Mouse (Mus musculus): Measurements from ENCODE around the gene Rab44. TPM values are rescaled to one million over a fixed set of nuclear protein-coding genes. Genes with fewer than 3 reads are reported as not detected.
A peak's percentile ranks its signal among the peaks of the same experiment; 100 is the strongest.

The Rab44 gene
- total RNA-seq, 2 experiments from 2014 or later: 0.33 to 0.78 TPM

DNA sequence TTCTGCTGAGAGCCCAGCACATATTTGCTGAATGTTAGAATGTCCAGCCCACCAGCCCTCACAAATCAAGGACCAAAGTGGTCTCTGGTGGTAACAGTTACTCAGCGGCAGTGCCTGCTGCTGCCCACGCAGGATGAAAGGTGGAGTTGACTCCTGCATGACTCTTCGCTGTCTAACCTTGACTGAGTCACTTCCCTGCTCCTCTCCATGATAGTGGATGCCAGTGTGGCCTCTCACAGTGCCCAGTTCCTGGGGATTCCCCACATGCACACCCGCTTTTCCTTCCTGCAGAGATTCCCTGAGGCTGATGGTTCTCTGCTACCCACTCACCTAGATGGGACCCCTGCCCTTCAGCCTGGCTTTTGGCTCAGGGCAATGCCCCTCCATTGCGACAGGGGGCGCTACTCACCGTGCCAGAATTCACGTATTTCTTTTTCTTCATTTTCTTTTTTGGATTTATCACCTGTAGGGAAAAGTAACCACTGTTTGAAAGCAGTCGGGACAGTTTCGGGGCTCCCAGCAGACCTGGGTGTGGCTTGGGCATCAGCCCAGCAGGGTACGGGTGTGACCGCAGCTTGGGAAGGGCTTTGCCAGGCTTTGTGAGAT, 55.2 kb downstream of the Rab44 start:
- DNase-seq: no peak

GRCm38 (mm10) chr17:29170431-29171000, 56.6 kb downstream of the Rab44 start:
- DNase-seq: no peak

GRCm38 (mm10) chr17:29171001-29171772, 57.2 kb downstream of the Rab44 start:
- peak; percentile 68 for DNase-seq

DNA sequence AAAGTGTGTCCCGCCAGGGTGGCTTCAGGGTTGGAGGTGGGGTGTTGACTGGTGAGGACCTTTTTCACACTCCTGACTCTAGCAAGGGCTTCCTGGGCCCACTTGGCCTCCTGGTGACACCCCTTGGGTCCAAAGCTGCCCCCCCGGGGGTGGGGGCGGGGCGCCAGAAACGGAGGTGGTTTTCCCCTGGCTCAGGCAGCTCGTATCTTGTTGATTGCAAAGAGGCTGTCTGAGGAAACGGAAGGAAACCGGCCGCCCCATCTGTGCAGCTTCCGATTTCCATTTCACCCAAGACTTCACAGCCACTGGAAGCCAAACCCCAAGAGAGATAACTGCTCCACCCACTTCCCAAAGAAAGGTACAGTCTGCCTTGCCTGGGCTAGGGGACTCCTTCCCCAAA, 58.1 kb downstream of the Rab44 start:
- DNase-seq: no peak

- DNase-seq: no peak
Measured at GRCm38 (mm10) chr17:29173165-29173564, 59.2 kb downstream of the Rab44 start.

DNA sequence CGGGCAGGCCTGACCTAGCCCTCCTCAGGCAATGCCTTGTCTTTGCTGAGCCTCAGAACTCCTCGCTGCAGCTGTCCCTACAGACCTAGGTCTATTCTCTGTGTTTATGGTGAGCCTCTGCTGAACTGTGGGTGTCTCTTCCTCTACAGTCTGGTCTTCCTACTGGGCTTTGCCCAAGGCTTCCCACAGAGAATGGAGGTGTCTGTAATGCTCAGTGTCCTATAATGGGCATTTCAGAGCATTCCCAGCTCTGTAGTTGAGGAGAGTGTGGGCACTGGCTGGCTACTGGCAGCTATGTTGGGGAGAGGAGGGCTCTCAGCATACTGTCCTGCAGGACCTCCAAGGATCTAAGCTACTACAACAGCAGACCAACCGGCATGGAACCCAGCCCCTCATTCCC, 61.7 kb downstream of the Rab44 start:
- no peak for DNase-seq

DNA sequence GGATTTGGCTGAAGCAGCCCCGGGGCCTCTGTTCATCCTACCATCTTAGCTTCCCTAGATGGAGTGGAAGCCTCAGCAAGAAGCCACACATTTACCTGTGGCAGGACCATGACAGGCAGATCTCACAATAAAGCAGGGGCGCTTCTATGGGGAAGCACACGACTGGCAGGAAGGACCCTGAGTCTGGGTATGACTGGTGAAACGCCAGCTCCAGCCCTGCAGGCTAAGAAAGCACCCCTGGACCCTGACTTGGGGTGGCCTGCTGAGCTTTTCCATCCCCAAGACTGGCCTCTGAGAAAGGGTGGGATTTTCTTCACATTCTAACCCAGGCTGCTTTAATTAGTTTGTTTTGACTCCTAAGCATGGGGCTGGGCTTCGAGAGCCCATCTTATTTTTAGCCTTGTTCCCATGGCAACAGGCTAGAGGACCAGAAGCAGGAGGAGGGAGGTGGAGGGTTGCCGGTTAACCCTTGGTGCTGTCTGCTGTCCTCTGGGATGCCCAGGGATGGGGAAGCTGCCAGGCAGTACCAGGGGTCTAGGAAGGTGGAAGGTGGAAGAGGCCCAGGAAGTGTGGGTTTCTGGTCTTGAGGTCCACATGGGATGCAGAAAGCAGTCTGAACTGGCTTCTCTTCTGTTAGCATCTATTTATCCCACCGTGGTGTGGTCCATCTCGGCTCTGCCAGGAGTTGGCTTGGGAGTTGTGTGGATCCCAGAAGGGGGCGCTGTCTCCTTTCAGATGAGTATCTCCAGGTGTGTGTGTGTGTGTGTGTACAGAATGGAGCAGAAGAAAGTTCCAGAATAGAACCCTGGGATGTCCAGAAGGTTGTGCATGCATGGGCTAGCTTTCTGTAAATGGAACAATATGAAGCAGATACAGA, 62.7 kb downstream of the Rab44 start:
- DNase-seq: no peak

DNA sequence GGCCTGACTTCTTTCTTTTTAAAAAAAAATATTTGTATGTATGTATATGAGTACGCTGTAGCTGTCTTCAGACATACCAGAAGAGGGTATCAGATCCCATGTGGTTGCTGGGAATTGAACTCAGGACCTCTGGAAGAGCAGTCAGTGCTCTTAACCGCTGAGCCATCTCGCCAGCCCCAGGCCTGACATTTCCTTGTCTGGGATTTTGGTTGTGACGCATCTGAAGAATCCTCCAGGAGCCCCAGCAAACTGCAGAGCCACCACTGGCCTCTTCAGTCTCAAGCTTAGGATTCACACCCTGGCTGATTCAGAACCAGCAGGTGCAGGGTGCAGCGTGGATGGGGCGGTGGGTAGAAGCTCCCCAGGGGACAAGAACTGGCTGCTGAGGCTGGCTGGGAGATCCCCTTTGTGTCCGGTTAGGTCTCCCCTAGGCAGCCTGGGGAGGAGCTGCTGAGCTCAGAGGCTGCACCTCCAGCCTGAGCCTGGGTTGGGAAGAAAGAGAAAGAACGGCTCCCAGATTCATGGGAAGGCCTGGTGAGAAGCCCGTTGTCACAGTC, 64.6 kb downstream of the Rab44 start:
- DNase-seq: no peak

DNA sequence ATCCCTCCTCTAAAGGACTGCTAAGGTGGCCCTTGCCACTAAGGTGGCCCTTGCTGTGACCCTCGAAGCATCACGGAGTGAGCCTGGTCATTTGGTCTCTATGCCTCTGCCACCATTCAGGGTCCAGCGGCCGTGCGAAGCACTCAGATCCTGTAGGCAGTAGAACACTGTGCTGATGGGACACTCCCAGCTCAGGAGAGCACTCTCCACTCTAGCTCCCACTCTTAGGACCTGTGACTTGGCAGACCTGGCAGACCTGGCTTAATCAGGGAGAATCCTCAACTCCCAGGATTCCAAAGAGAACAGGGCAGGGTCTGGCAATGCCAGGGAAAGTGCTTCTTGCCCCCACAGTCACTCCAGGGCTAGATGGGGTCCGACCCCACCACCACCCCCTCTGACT, 66.0 kb downstream of the Rab44 start:
- no peak for DNase-seq

DNA sequence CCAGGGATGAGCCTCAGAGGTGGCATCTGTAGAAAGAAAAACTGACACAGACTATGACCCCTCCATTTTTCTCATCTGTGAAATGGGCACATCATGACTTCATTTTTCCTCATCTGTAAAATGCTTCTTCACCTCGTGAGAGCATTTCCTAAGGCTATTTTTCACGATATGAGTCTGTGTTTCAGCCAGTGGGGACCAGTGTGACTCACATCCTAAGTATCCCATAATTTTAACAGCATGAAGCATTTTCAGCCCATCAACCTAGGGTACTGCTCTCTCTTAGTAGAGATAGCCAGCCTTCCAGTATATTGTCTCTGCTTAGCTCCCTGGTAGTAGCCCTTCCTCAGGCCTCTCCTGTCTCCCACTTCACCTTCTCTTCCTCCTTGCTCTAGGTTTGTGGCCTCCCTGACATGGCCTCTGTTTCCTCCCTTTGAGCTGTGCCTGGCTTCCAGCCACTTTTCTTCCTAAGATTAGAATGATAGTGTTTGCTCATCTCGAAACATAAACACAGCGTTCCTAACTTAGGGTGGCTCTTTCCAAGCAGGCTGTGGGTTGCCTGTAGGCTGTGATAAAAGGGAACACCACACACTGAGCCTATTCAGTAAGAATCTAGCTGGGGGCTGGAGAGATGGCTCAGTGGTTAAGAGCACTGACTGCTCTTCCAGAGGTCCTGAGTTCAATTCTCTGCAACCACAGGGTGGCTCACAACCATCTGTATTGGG, 66.6 kb downstream of the Rab44 start:
- DNase-seq: no peak

DNA sequence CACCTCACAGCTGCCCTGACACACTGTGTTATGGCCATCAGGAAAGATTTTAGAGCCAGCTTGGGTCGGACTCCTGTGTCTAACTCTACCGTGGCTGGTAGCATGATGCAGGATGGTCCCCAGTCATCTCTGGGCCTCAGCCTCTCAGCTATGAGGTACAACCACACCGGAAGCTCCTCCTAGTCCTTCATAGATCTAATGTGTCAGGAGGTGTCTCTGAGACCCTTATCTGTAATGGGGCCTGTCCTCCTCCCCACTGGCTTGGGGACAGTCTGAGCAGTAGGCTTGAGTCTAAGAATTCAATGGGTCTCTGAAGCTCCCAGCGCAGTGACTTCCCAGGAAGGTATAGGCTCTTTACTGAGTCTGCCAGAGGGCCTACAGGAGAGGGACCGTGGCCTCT, 67.8 kb downstream of the Rab44 start:
- no peak for DNase-seq

DNA sequence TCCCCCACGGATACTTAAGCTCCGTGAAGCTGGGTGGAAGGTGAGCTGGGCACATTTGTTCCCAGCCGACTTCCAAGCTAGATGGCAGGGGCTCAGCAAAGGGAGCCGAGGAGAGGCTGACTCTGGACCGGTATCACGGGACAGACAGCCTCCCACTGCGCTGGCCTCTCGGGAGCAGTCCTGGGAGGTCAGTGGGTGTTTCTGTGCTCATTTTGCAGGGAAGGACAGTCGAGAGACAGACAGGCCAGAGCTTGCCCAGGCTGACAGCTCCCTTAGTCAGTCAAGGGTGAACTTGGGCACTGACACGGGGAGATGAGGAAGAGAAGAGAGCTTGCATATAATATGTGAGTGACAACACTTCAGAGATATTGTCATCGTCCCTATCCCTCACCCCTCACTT, 69.2 kb downstream of the Rab44 start:
- DNase-seq: no peak

DNA sequence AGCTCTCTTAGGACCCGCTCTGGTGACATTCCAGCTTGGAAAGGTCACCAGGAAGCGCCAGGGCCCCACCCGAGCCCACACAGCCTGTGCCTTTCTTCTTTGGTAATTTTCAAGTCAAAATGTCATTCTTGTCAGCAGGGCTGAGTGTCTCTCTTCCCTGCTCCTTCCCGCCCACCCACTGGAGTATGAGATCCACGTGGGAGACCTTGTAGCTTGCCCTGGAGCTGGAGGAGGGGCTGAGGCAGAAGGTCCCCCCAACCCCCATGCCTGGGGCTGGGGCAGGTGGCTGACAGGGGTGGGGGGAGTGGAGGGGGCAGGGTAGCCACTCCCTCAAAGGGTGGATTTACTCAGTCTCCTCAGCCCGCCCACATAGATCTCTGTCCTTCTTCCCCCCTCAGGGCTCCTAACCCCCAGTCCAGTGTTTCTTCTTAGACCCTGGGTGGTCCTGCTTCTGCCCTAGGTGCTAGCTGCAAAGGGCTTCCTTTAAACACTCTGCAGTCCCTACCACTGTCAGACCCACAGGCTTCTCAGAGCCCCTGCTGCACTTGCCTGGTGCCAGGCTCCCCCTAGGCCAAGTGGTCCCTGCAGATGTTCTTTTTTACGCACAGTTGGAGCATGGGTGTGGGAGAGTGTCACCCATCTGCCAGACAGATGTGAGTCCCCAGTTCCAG, 71.6 kb downstream of the Rab44 start:
- no peak for DNase-seq

GRCm38 (mm10) chr17:29186989-29187859, 73.3 kb downstream of the Rab44 start:
- no peak for DNase-seq

DNA sequence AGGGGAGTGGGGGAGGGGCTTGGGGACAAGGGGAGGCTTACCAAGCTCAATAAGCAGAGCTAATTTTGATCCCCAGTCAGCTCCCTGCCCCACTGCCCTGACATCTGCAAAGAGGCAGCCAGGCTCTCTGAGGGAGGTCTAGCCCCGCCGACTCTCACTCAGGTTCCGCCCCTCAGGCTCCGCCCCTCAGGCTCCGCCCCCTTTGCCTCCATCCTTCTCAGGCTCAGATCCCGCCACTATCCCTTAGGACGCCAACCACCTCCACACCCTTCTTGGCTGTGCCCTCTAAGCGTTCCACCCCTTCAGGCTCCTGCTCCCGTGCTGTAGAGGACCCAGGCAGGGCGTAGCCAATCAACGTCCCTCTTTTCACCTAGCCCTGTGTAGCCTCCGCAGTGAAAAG, 75.0 kb downstream of the Rab44 start:
- no peak for DNase-seq

GRCm38 (mm10) chr17:29195579-29195978, 81.6 kb downstream of the Rab44 start:
- no peak for DNase-seq
